Mouse (Mus musculus): ENCODE data around the gene 1700016H13Rik.

The 1700016H13Rik gene

GRCm38 (mm10) chr5:103598264-103598663 lies 57.5 kb downstream of the 1700016H13Rik start:
- no peak for DNase-seq
